27 mouse cellular contexts compared by ENCODE assay signal in genomic region chr12:4011715-4012114, GRCm38 (mm10). TPM values are rescaled to one million over a fixed set of nuclear protein-coding genes. Genes with fewer than 3 reads are reported as not detected.
DNase-seq lines count a peak whose midpoint lies in the region; ATAC-seq and TF ChIP-seq lines count a peak whose summit lies in the region.
"Had no signal": no experiment of that assay in that cellular context is flagged by ENCODE, and none has a peak within 500 bp of the region (broad histone marks: within the 10 kb centered on the region; RNA-seq: fewer than 3 reads in every experiment).

No protein-coding gene starts in this region.

- no peak for TF ChIP-seq EP300 in lung, postnatal 0 days (IDR thresholded peaks at IDR 0.05)

- no peak overlapping the region for H3K9ac ChIP-seq in forebrain, postnatal 0 days
- no peak overlapping the region for H3K9ac ChIP-seq in forebrain, embryonic 13.5 days
- no peak overlapping the region for H3K9ac ChIP-seq in lung, postnatal 0 days (replicated peaks; ENCODE audit: low read depth)
- H3K9ac ChIP-seq: intestine, embryonic 15.5 days; limb, embryonic 15.5 days; liver, embryonic 14.5 days; lung, embryonic 14.5 days; midbrain, embryonic 13.5 days had no signal

- no peaks in the 10 kb centered on the region for H3K27me3 ChIP-seq in forebrain, postnatal 0 days (ENCODE audit: insufficient read depth, low read length)
- H3K27me3 ChIP-seq in forebrain, embryonic 13.5 days: no peaks in the 10 kb centered on the region
- H3K27me3 ChIP-seq in lung, postnatal 0 days (replicated peaks; ENCODE audit: insufficient read depth, low read length): no peaks in the 10 kb centered on the region
- H3K27me3 ChIP-seq: intestine, embryonic 15.5 days; limb, embryonic 15.5 days; midbrain, embryonic 13.5 days had no signal

- intact Hi-C loops in left cerebral cortex, postnatal 4 days (cut with DNase I): no loop called here

- H3K4me2 ChIP-seq in forebrain, postnatal 0 days (ENCODE audit: low read depth): no peak overlapping the region
- H3K4me2 ChIP-seq in forebrain, embryonic 13.5 days: no peak overlapping the region
- no peak overlapping the region for H3K4me2 ChIP-seq in lung, postnatal 0 days (replicated peaks; ENCODE audit: low read depth, low read length)
- H3K4me2 ChIP-seq: heart, embryonic 11.5 days; intestine, embryonic 15.5 days; limb, embryonic 15.5 days; lung, embryonic 14.5 days; midbrain, embryonic 13.5 days had no signal

- H3K4me1 ChIP-seq in forebrain, postnatal 0 days (ENCODE audit: insufficient read depth): no peaks in the 10 kb centered on the region; the same call in none of the 2 replicates
- peaks cover 19% of the 10 kb centered on the region for H3K4me1 ChIP-seq in forebrain, embryonic 13.5 days
- H3K4me1 ChIP-seq in lung, postnatal 0 days (ENCODE audit: insufficient read depth, low read depth, low read length): peaks cover 3% of the 10 kb centered on the region; the same call in 1 of the 2 replicates
- H3K4me1 ChIP-seq: megakaryocyte, embryonic 14.5 days had no signal

- no peaks in the 10 kb centered on the region for H3K36me3 ChIP-seq in forebrain, postnatal 0 days (ENCODE audit: insufficient read depth)
- no peaks in the 10 kb centered on the region for H3K36me3 ChIP-seq in forebrain, embryonic 13.5 days (ENCODE audit: poor library complexity, severe bottlenecking)
- H3K36me3 ChIP-seq in lung, postnatal 0 days (ENCODE audit: insufficient read depth, low read length): no peaks in the 10 kb centered on the region
- H3K36me3 ChIP-seq: hindbrain, embryonic 10.5 days; intestine, embryonic 15.5 days; limb, embryonic 15.5 days had no signal

- peak; percentile 45 for DNase-seq in forebrain, postnatal 0 days
- peak; percentile 51 for DNase-seq in left cerebral cortex, adult 11 months (ENCODE audit: low spot score)
- DNase-seq in left cerebral cortex, postnatal 4 days: no peak
- DNase-seq in right cerebral cortex, postnatal 14 days: peak; percentile 33
- no peak for DNase-seq in ovary, adult 18-20 months (ENCODE audit: low spot score)
- DNase-seq in lung, postnatal 0 days (ENCODE audit: low spot score): no peak
- no peak for DNase-seq in adrenal gland, adult 2 months
- DNase-seq: adrenal gland, postnatal 10 days; cerebellum, adult 8-10 months; cerebellum, postnatal 36 days; kidney, postnatal 25 days; lung, embryonic 14.5 days; lung, postnatal 36 days; thymus, adult 18-20 months had no signal

- 0 out of 2 replicates have a peak, but pooled peaks have one; percentile 3 for ATAC-seq in forebrain, postnatal 0 days
- ATAC-seq in forebrain, embryonic 13.5 days: no peak
- no peak for ATAC-seq in lung, postnatal 0 days
- ATAC-seq: activated CD4-positive, CD25-positive, alpha-beta regulatory T cell, adult 4 months; forebrain, embryonic 14.5 days; hindbrain, embryonic 16.5 days; intestine, embryonic 15.5 days; midbrain, embryonic 13.5 days had no signal

- H3K9me3 ChIP-seq in forebrain, postnatal 0 days (ENCODE audit: low read length): no peaks in the 10 kb centered on the region
- H3K9me3 ChIP-seq in forebrain, embryonic 13.5 days (replicated peaks): no peaks in the 10 kb centered on the region
- H3K9me3 ChIP-seq in lung, postnatal 0 days (ENCODE audit: low read length): no peaks in the 10 kb centered on the region
- H3K9me3 ChIP-seq: hindbrain, embryonic 10.5 days; intestine, embryonic 15.5 days; limb, embryonic 15.5 days; megakaryocyte, embryonic 14.5 days; midbrain, embryonic 13.5 days had no signal

- no peak for TF ChIP-seq CTCF in forebrain, postnatal 0 days (IDR thresholded peaks at IDR 0.05; ENCODE audit: low read depth)
- TF ChIP-seq CTCF in lung, postnatal 0 days (IDR thresholded peaks at IDR 0.05): no peak

- H3K27ac ChIP-seq in forebrain, postnatal 0 days (ENCODE audit: low read depth, low read length): no peak overlapping the region
- no peak overlapping the region for H3K27ac ChIP-seq in forebrain, embryonic 13.5 days
- H3K27ac ChIP-seq in lung, postnatal 0 days (ENCODE audit: low read length): no peak overlapping the region
- H3K27ac ChIP-seq: hindbrain, embryonic 10.5 days; intestine, embryonic 15.5 days; limb, embryonic 15.5 days; liver, embryonic 14.5 days; midbrain, embryonic 13.5 days had no signal

- 73% methylated on average over 5 of the region's 5 CpGs for WGBS in forebrain, postnatal 0 days
- 90% methylated on average over 5 of the region's 5 CpGs for WGBS in forebrain, embryonic 13.5 days
- WGBS in lung, postnatal 0 days: 82% methylated on average over 5 of the region's 5 CpGs

- no peak overlapping the region for H3K4me3 ChIP-seq in forebrain, postnatal 0 days (ENCODE audit: low read depth, low read length)
- H3K4me3 ChIP-seq in forebrain, embryonic 13.5 days: no peak overlapping the region
- H3K4me3 ChIP-seq in lung, postnatal 0 days (ENCODE audit: low read depth, low read length): no peak overlapping the region
- H3K4me3 ChIP-seq: hindbrain, embryonic 10.5 days; intestine, embryonic 15.5 days; limb, embryonic 15.5 days; megakaryocyte, embryonic 14.5 days; midbrain, embryonic 13.5 days had no signal

RNA-seq across cellular contexts. Expression of gene Efr3b, which starts 27.0 kb away (rescaled TPM):
- total RNA-seq in forebrain, postnatal 0 days (2014; rRNA removed): 65.7 and 86.6 TPM in 2 replicates
- polyA plus RNA-seq in forebrain, postnatal 0 days (2015; fragmentation: Nextera tagmentation; extraction: Ambion mirVana): 16.5 and 25.5 TPM in 2 replicates
- 20.7 and 24.4 TPM in 2 replicates for polyA plus RNA-seq in forebrain, embryonic 13.5 days (2015; fragmentation: Nextera tagmentation; extraction: Ambion mirVana)
- 100 to 1,000 TPM in 1 of 2 experiments, 10 to 100 TPM in 1; 100.0 to 102 TPM for total RNA-seq in left cerebral cortex, postnatal 4 days (2021)
- polyA plus RNA-seq in lung, postnatal 0 days (2015; fragmentation: Nextera tagmentation; extraction: Ambion mirVana): 1.1 and 1.5 TPM in 2 replicates
- 1 to 10 TPM; 1.9 to 3.1 TPM for total RNA-seq in adrenal gland, adult 2 months (2021)
- 9.9 and 11.0 TPM in 2 replicates for polyA plus RNA-seq in adrenal gland, adult 2 months (2012; rRNA removed)
- total RNA-seq: monocyte, adult 5-6 weeks had no signal

RNA-seq across cellular contexts. Expression of gene Pomc, which starts 57.0 kb away (rescaled TPM):
- 3.9 and 6.7 TPM in 2 replicates for total RNA-seq in forebrain, postnatal 0 days (2014; rRNA removed)
- polyA plus RNA-seq in forebrain, postnatal 0 days (2015; fragmentation: Nextera tagmentation; extraction: Ambion mirVana): 3.7 and 4.8 TPM in 2 replicates
- polyA plus RNA-seq in forebrain, embryonic 13.5 days (2015; fragmentation: Nextera tagmentation; extraction: Ambion mirVana): 13.1 and 24.1 TPM in 2 replicates
- 1 to 10 TPM; 1.6 to 1.9 TPM for total RNA-seq in left cerebral cortex, postnatal 4 days (2021)
- polyA plus RNA-seq in lung, postnatal 0 days (2015; fragmentation: Nextera tagmentation; extraction: Ambion mirVana): 1.1 TPM in 2 replicates
- total RNA-seq in adrenal gland, adult 2 months (2021): 1 to 10 TPM in 1 of 2 experiments, under 1 TPM in 1; 0.49 to 1.4 TPM
- polyA plus RNA-seq in adrenal gland, adult 2 months (2012; rRNA removed): 0.27 and 0.44 TPM in 2 replicates
- total RNA-seq: gastrocnemius, adult 18-20 months; monocyte, adult 5-6 weeks had no signal

Comparison
In these comparisons a context has a peak if more than half of its experiments do, and no peak if none do; other contexts are left out.
1. DNase-seq: peak in forebrain, postnatal 0 days (single experiment), left cerebral cortex, adult 11 months (single experiment) and right cerebral cortex, postnatal 14 days (single experiment); none in left cerebral cortex, postnatal 4 days (single experiment), ovary, adult 18-20 months (single experiment), lung, postnatal 0 days (single experiment) and adrenal gland, adult 2 months (single experiment).